Mouse (Mus musculus) bone marrow macrophage, adult 2 months (primary cell): ENCODE data around the gene Zic5.

ENCODE experiments used
- CTCF ChIP-seq: IDR thresholded peaks from 2 replicates; pipeline ENCODE4 v1.5.1; 2012; ENCODE audit warnings: low read depth, mild to moderate bottlenecking, low read length, moderate library complexity
- POLR2A ChIP-seq: IDR thresholded peaks from 2 replicates; pipeline ENCODE4 v1.6.1; 2012; ENCODE audit warnings: mild to moderate bottlenecking, low read depth, low read length, borderline replicate concordance

- no peak for TF ChIP-seq POLR2A
- no peak for TF ChIP-seq CTCF
Measured at GRCm38 (mm10) chr14:122489041-122489440, 23.6 kb upstream of the Zic5 start.
